Mouse (Mus musculus) layer of hippocampus, adult 8-10 months (tissue): ENCODE results near the gene Psap. TPM values are rescaled to one million over a fixed set of nuclear protein-coding genes. Genes with fewer than 3 reads are reported as not detected.
A peak's percentile ranks its signal among the peaks of the same experiment; 100 is the strongest.

ENCODE experiments used
- DNase-seq, 2 experiments: peaks; one replicate each; pipeline ENCODE4 v3.0.0; 2022; ENCODE audit warnings: low spot score in 2 of 2
- total RNA-seq, 4 experiments: library from RNA; stranded (reverse); gene quantifications; 2 replicates each; pipeline ENCODE4 v1.2.4; 2022

Gene Psap
- total RNA-seq, 4 experiments from 2014 or later = 1,389 to 1,663 (median 1,484) TPM

GRCm38 (mm10) chr10:60287726-60288125 lies 10.3 kb downstream of the Psap start:
- no peak for DNase-seq

GRCm38 (mm10) chr10:60289216-60289615 lies 11.8 kb downstream of the Psap start:
- DNase-seq = no peak

- DNase-seq = no peak
Observed at GRCm38 (mm10) chr10:60290026-60290738, 12.8 kb downstream of the Psap start.

GRCm38 (mm10) chr10:60290739-60291110 lies 13.3 kb downstream of the Psap start:
- DNase-seq = no peak

- no peak for DNase-seq
Observed at GRCm38 (mm10) chr10:60292209-60292608, 14.8 kb downstream of the Psap start.

- no peak for DNase-seq
Observed at GRCm38 (mm10) chr10:60294621-60295020, 17.2 kb downstream of the Psap start.

- DNase-seq = no peak
Observed at GRCm38 (mm10) chr10:60295356-60295755, 17.9 kb downstream of the Psap start.

GRCm38 (mm10) chr10:60296027-60296426 lies 18.6 kb downstream of the Psap start:
- DNase-seq = peak in 1 of 2 experiments; percentile 6

GRCm38 (mm10) chr10:60299636-60300035 lies 22.2 kb downstream of the Psap start:
- DNase-seq = no peak

- no peak for DNase-seq
Observed at GRCm38 (mm10) chr10:60303419-60303818, 26.0 kb downstream of the Psap start.

GRCm38 (mm10) chr10:60304854-60305628 lies 27.6 kb downstream of the Psap start:
- peak; percentile 68 to 79 for DNase-seq

- DNase-seq = no peak
Observed at GRCm38 (mm10) chr10:60310629-60311028, 33.2 kb downstream of the Psap start.

GRCm38 (mm10) chr10:60313606-60314005 lies 36.2 kb downstream of the Psap start:
- no peak for DNase-seq

GRCm38 (mm10) chr10:60316166-60316565 lies 38.7 kb downstream of the Psap start:
- DNase-seq = no peak

- no peak for DNase-seq
Observed at GRCm38 (mm10) chr10:60328963-60329650, 51.7 kb downstream of the Psap start.

GRCm38 (mm10) chr10:60334583-60334982 lies 57.2 kb downstream of the Psap start:
- DNase-seq = no peak

- DNase-seq = no peak
Observed at GRCm38 (mm10) chr10:60335021-60335420, 57.6 kb downstream of the Psap start.

GRCm38 (mm10) chr10:60341528-60341927 lies 64.1 kb downstream of the Psap start:
- no peak for DNase-seq

- DNase-seq = no peak
Observed at GRCm38 (mm10) chr10:60344111-60344510, 66.7 kb downstream of the Psap start.

GRCm38 (mm10) chr10:60346056-60346455 lies 68.6 kb downstream of the Psap start:
- DNase-seq = no peak

- peak in 1 of 2 experiments; percentile 43 for DNase-seq
Observed at GRCm38 (mm10) chr10:60346701-60347405, 69.4 kb downstream of the Psap start, which contains the start of gene Vsir. Gene Vsir, plus strand, starts transcription at chr10:60346851.
